Mouse (Mus musculus) megakaryocyte, adult 5-6 weeks (primary cell): Measurements from ENCODE around the gene Arpc1b. TPM values are rescaled to one million over a fixed set of nuclear protein-coding genes. Genes with fewer than 3 reads are reported as not detected.
"Not testable (repeated sequence)": the region's sequence is repeated elsewhere in the genome, so short reads cannot be mapped to it uniquely, and the experiment has no call there.

Experiments
- ATAC-seq: 2 replicates; pipeline ENCODE4 v1.8.0; 2016; ENCODE audit warnings: mild to moderate bottlenecking, inconsistent platforms; ENCODE audit not compliant: poor library complexity, severe bottlenecking
- total RNA-seq, 2 experiments: library from RNA; stranded (forward) in 1 of 2; stranded (reverse) in 1 of 2; fragments of 153-499, 151-499 nt in 1 of 2; fragments of 221-1000, 200-1000 nt in 1 of 2; gene quantifications; 2 replicates each; pipeline versions ENCODE4 v1.2.3 to v1.2.4; 2015 to 2017

The Arpc1b gene
- total RNA-seq, 2 experiments from 2014 or later = 318 to 361 TPM

DNA sequence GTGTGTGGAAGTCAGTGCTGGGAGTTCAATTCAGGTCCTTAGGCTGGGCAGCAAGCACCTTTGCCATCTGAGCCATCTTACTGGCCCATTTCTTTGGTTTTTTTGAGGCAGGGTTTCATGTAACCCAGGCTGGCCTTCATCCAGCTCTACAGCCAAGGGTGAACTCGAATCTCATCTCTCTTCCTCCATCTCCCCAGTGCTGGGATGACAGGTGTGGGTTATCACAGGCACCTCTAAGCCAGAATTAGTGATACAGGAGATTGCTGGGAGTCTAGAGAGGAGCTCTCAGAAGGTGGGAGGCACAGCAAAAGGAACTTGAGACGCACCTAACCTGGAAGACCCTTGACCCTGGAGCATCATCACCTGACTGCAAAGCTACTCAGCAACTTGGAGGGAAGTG lies 599 bp upstream of the Arpc1b start:
- ATAC-seq = no peak

DNA sequence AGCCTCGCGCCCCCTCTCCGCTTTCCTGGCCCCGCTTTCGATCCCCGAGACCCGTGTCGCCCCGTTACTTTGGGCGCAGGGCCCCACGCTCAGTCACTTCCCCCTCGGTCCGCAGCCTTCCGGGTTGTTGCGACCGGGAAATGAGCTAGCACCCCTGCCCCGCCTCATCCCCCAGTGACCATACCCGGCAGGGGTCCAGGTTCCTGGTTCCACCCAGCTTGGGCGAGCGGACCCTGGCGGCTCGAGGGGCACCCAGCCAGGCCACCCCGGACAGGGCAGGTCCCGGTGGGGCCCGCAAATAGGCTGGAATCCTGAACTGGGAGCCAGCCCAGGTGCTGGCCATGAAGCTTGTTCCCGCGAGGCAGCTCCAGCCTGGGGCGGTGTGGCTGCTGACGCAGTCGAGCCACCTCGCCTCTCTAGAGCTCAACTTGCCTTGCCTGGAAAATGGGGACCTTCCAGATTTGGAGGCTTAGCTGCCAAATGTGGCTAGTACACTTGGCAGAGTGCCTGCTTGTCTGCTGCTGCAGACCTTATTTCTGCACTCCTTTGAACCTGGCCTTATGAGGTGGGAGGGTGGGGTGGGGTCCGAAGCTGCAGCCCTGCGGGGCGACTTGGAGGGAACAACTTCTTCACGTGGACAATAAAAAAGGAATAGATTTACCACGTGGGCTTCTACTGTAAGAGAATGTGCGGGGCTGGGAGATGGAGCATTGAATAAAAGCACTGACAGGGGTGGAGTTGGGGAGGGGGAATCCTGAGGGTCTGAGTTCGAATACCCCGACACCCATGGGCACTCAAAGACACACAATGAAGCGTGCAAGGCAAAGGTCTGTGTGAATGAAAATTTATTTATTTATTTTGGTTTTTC lies 825 bp downstream of the Arpc1b start:
- peak; percentile 66 for ATAC-seq

DNA sequence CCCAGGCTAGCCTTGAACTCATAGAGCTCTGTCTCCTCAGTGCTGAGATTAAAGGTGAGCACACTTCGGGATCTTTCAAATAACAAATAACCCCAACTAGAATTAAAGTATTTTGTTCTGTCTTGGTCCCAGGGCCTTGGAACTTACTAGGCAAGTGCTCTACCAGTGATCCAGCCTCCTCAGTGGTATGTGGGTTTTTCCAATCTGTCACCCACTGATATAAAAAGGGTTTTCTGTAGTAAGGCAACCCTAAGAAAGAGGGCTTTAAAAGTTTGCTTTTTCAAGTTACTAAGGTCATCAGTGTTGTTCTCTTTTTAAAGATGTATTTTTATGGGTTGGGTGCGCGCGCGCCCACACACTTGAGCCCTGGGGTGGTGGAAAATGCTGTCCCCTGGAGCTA lies 1.7 kb downstream of the Arpc1b start:
- no peak for ATAC-seq

DNA sequence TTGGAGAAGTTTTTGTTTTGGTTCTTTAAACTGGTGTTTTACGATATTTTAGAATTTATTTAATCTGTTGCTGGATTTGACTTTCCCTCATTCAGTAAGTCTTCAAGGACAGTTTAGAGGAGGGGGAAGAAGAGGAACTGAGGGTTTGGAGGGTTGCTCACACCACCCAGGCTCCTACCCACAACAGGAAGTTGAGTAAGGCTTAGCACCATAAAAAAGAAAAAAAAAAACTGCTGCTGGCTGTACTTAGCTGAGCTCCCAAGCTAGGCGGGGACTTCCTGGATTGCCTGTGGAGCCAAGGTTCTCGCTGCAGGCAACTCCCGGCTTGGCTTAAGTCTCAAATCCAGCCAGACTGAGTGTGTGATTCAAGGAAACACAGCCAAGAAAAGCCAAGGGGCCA lies 2.3 kb downstream of the Arpc1b start:
- peak; percentile 60 for ATAC-seq

DNA sequence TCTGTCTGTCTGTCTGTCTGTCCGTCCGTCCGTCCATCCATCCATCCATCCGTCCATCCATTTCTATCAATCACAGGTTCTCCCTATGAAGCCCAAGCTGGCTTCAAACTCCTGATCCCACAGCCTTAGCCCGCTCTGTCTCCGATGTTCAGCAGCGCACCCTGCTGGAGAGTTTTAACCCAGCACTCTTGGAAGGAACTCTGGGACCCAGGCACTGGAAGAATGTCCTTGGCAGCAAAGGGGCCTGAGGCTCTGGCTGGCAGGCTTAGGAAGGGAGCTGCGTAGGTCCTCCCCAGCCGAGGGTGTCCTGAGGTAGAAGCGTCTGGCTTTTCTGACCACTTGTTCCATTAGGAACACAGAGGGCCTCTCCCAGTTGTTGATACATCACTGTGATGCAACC lies 2.9 kb downstream of the Arpc1b start:
- peak; percentile 25 for ATAC-seq

DNA sequence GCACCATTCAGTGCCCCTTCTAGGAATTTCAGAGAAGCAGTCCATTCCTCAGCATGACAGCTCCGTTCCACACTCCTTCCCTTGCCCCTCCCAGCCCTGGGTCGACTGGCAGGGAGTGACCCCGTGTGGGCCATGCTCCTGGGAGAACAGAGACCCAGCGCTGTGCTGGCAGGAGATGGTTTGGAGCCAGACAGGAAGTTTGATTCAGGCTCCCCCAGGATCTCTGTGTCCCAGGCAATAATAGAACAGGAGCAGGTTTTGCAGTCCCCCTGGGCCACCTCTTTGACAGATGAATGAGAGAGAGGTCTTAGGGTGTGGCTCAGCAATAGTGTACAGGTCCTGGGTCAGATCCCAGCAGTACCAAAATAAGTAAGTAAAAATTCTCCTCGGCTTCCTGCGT lies 4.0 kb downstream of the Arpc1b start:
- no peak for ATAC-seq

DNA sequence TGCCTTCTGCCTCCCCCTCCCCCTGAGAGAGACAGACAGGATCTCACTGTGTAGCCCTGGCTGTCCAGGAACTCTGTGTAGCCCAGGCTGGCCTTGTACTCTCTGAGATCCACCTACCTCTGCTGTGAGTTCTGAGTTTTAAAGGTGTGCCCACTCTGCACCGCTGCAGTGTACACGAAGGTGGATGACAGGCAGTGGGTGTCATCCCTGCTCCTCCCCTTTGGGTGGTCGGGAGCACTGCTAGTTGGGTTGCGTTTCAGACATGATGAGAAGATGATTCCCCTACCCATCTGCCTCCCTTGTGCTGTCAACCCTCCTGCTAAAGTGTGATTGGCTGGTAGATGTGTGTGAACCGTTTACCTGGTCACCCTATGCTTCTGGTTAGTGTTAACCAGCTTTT lies 4.4 kb downstream of the Arpc1b start:
- ATAC-seq = no peak

DNA sequence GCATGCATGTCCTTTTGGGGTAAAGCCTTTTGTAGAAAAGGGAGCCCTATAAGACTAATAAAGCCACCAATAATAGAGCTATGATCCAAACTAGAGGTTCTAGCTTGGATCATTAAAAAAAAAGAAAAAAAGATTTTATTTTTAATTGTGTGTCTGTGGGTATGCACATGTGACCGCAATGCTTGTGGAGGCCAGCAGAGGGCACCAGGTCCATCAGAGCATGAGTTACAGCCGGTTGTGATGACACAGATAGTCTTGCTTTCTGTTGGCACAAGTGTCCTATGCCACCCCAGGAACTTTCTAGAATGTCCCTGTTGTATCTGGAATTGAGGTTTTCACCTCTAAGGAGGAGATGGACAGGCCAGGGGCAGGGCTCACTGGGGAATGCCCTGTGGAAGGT lies 5.4 kb downstream of the Arpc1b start:
- ATAC-seq = peak; percentile 18; the same call in 1 of the 2 replicates

DNA sequence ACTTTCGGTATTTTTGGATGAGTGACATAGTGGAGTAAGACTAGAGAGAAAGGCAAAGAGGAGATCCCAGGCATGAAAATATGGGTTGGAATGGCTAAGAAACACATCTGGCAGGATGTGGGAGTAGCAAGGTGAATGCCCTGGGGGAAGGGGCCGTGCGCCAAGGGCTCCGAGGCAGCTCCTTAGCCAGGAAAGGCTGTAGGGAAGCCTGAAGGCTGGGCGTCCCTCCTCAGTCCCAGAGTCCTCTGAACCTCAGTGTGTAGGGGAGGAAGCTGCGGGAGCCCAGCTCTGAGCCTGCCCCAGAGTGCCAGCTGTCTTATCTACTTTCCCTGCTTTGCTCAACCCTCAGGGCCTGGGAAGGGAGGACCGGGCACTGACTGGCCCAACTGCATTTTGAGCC lies 6.9 kb downstream of the Arpc1b start:
- no peak for ATAC-seq

DNA sequence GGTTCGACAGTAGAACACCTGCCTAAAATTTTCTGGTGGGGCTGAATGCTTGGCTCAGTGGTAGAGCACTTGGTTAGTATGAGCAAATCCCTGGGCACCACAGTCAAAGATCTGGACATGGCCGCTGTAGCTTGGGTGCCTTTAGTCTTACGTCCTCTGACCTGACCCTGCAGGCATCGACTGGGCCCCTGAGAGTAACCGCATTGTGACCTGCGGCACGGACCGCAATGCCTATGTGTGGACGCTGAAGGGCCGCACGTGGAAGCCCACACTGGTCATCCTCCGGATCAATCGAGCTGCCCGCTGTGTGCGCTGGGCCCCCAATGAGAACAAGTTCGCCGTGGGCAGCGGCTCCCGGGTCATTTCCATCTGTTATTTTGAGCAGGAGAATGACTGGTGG lies 9.4 kb downstream of the Arpc1b start:
- no peak for ATAC-seq

DNA sequence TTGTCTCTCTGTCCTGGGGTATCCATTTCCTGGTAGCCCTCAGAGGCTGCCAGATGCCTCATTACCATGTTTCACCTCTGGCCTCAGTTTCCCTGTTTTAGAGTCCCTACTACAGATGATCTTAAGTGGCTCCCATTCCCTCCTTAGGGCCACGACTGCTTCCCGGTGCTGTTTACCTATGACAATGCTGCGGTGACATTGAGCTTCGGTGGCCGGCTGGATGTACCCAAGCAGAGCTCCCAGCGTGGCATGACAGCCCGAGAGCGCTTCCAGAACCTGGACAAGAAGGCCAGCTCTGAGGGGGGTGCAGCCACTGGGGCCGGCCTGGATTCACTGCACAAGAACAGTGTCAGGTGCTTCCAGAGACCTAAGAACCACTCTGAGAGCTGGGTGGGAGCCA lies 12.6 kb downstream of the Arpc1b start:
- ATAC-seq = no peak

DNA sequence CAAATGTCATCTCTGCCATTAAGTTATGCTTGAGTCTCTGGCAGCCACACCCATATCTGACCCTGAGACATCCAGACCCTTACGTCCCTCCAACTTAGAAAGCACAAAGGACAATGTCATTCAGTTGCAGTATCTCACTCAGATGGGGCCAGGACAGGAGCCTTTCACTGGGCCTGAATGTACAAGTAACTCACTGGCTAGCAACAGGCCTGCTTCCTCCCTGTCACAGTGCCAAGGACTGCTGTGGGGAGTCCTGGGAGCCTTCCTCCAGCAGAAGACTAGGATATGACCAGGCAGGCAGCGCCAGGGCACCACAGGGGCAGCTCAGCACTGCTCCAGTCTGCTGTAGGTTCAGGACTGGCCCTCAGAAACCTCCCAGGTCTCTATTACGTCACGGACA lies 15.1 kb downstream of the Arpc1b start:
- ATAC-seq = no peak

DNA sequence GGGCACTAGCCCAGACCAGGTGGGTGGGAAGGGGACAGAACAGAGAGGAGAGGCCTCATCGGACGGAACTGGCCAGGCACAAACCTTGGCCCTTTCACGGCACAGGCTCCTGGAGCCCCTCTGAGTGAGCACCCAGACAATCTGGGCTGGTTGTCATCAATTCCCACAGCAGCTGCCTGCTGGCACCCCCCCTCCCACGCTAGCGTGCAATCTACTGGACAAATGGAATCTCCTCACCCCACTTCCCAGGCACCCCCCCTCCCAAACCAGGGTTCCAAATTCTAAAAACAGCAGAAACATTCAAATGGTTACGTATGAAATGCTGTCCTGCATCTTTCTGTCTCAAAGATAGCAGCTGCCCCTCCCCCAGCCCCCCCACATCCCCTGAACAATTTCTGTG lies 15.8 kb downstream of the Arpc1b start:
- not testable (repeated sequence) for ATAC-seq

DNA sequence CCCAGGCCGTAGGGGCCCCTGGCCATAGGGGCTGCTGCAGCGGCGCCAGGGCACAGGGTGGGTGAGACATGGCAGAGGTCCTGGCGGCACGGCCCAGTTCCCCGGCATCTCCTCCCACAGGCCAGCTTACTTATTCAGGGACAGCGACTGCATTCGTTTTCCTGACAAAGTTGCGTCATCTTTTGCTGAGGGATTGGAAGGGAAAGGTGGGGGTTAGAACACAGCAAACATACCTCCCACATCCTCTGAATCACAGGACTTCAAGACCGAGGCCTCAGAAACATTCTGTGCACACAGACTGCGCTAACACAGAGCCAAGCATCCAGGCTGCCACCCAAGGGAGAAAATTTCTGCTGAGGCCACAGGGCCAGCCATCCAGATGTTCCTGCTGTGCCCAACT lies 16.2 kb downstream of the Arpc1b start:
- no peak for ATAC-seq

DNA sequence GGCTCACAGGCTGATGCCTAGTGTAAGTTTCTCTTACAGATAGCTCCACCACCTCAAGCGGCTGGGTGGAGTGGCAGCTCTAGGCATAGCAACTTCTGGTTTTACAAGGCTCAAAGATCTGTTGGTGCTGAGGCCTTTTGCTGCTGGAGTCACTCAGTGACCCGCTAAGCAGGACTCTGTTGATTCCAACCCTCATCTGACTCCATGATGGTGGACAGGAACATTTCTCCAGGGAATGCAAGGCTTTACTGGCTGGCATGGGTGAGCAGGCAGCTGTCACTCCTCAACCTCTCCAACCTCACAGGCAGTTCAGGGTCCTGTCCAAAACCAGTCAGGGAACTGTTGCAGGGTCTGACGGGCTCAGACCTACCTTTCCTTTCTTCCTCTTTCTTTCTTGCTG lies 17.0 kb downstream of the Arpc1b start:
- ATAC-seq = peak; percentile 22; the same call in 1 of the 2 replicates

DNA sequence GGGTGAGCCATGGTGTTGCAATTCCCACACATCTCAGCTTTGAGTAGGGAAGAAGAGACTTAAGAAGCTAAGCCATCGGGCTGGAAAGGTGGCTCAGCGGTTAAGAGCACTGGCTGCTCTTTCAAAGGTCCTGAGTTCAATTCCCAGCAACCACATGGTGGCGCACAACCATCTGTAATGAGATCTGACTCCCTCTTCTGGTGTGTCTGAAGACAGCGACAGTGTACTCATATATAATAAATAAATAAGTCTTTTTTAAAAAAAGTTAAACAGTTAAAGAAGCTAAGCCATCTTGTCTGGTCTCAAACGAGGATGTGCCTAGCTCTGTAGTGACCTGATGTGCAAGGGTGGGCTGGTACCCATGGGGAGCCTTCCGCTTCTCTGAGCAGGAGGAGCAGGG lies 19.3 kb downstream of the Arpc1b start:
- not testable (repeated sequence) for ATAC-seq

DNA sequence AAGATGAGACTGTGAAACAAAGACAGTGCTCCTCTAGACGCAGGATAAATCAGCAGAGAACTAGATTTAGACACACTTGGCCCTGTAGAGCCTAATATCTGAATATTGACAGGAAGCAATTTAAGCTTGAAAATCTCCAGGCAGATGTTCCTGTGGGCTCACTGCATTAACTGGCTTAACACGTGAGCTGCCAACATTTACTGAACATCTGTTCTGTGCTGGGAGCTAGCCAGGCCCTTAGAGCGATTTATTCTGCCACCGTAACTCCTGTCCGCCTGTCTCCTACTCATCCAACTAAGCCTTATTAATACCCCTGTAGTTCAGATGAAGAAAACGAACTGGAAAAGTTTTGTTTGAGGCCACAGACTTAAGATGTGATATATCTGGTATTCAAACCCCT lies 24.8 kb downstream of the Arpc1b start:
- ATAC-seq = no peak

DNA sequence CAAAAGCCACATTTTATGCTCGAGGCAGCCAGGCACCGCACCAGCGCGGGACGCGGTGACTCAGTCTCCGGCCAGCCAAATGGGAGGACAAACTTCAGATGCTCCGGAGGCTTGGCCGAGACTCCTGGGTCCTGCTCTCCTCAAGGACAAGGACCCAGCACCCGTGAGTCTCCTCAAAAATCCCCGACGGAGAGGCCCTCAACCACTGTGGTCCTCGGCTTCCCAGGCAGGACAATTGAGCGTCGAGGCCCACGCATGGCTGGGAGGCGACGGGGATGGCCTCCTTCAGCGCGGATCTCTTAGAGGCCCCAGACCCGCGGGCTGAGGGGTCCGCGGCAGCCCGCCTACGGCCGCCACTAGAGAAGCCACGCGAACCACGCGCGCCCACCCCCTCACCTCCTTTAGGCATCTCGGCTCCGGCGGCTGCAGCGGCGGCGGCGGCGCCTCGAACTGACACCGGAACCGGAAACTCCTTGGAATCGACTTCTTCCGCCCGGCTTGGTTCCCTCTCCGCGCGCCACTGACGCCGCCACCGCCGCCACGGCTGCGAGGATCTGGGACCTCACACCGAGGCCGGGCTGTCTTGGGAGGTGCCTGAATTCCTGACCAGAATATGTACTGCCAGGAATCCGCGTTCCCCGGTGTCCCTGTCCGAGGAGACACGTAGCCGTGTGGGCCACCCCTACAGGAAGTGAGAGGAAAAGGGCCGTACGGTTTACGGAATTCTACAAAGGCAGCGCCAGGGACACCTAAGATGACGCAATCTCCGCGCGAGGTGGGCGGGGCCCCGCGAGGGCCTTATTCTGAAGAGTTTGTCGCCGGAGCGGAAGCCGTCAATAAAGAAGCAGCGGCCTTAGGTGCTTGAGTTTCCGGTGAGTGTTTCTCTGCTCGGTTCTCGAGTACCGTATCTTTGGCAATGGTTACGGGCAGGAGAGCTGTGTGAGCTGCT lies 25.8 kb downstream of the Arpc1b start, which contains the start of the genes Pdap1 and Bud31:
Gene Pdap1, minus strand, starts transcription at position 668 of the 949 bp plus-strand sequence.
Gene Bud31, plus strand, starts transcription at position 792 of the 949 bp plus-strand sequence.
- peak; percentile 93 for ATAC-seq

DNA sequence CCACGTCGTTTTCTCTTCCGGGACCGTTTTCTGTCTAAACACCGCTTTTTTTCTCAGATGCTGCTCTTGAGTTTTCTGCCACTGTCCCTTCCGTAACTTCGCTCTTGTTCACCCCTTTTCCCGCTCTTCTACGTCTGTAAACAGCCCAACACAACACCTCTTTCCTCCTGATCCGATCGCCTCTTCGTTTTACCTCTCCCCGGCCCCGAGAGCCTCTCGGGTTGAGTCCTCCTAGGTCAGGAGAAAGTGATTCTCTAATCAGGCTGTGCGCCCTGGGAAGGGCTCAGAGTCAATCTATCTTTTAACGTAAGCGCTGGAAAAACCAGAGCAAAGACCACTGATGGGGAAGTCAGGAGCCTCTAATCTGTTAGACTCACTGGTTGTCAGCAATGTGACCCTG lies 26.6 kb downstream of the Arpc1b start:
- ATAC-seq = peak; percentile 11

DNA sequence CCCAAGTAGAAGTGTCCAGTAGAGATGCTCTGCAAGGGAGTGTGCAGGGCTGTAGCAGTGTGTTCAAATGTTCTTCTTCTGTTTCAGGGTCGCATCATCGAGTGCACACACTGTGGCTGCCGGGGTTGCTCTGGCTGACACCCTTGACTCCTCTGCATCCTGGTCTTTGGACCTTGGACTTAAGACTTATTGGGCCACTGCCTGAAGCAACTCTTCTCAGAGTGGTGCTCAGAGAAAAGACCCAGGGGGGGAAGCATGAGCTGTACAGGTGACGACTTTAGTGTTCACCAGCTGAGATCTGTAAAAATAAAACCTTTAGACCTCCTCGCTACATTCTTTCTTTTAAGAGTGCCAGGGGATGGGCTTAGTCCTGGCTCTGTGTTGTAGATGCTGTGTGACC lies 33.7 kb downstream of the Arpc1b start:
- ATAC-seq = no peak

DNA sequence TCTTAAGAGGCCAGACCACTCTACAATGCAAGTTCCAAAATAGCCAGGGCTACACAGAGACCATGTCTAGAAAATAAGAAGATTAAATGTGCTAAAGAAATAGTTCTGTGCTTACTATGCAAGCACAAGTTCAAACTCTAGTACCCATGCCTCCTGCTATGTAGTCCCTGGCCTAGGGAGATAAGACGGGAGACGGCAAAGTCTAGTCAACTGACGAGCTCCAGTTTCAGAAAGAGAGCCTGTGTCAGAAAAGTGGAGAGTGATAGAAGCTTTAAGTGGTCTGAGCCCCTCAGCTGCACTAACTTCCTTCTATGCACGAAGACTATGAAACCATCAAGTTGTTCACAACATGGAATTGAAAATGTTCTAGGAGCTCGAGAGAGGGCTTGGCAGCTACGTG lies 35.3 kb downstream of the Arpc1b start:
- ATAC-seq = no peak

DNA sequence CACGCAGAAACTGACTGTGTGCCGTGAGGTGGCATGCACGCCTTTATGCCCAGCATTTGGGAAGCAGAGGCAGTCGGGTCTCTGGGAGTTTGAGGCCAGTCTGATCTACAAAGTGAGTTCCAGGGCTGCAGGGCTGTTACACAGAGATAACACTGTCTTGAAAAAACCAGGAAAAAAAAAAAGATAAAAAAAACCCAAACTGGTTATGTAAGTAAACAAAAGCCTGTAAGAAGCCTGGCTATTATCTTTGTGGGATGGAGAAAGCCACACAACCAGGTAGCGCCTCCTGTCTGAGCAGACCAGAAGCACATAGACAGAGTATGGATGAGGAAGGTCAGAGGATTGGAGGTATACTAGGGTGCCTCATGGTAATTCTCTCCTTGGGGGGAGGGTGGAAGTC lies 38.7 kb downstream of the Arpc1b start:
- no peak for ATAC-seq
